Mouse (Mus musculus) C2C12 (cell line): ENCODE measurements around the gene Slc1a7.

Source experiments
- CEBPB ChIP-seq: IDR thresholded peaks from one replicate; pipeline ENCODE4 v1.6.1; 2011; ENCODE audit warnings: low read depth, mild to moderate bottlenecking, control low read depth, moderate library complexity
- CTCF ChIP-seq: IDR thresholded peaks from one replicate; pipeline ENCODE4 v1.5.1; 2011; ENCODE audit not compliant: control insufficient read depth, insufficient read depth, insufficient read length
- MYOD1 ChIP-seq: IDR thresholded peaks from one replicate; pipeline ENCODE4 v1.6.1; 2011; ENCODE audit warnings: low read depth; ENCODE audit not compliant: control insufficient read depth, insufficient read length
- MYOG ChIP-seq: IDR thresholded peaks from one replicate; pipeline ENCODE4 v1.6.1; 2011; ENCODE audit not compliant: control insufficient read depth, insufficient read length; ENCODE audit errors: extremely low read depth
- USF1 ChIP-seq: IDR thresholded peaks from one replicate; pipeline ENCODE4 v1.6.1; 2011; ENCODE audit warnings: low read depth, mild to moderate bottlenecking, control low read depth, moderate library complexity

GRCm38 (mm10) chr4:108017839-108018238 lies 49.7 kb downstream of the Slc1a7 start:
- TF ChIP-seq CEBPB: no peak
- TF ChIP-seq CTCF: no peak
- TF ChIP-seq USF1: no peak
- TF ChIP-seq MYOD1: no peak
- TF ChIP-seq MYOG: no peak
